8 mouse cellular contexts compared by ENCODE assay signal in genomic region chr10:99264301-99265010, GRCm38 (mm10). TPM values are rescaled to one million over a fixed set of nuclear protein-coding genes. Genes with fewer than 3 reads are reported as not detected.
DNase-seq lines count a peak whose midpoint lies in the region; ATAC-seq and TF ChIP-seq lines count a peak whose summit lies in the region.

No protein-coding gene starts in this region.

- H3K9me3 ChIP-seq in heart, embryonic 14.5 days (ENCODE audit: control insufficient read depth, low read length) = no peaks in the 10 kb centered on the region
- no peaks in the 10 kb centered on the region for H3K9me3 ChIP-seq in midbrain, embryonic 13.5 days

- no peaks in the 10 kb centered on the region for H3K27me3 ChIP-seq in testis, adult 2 months (ENCODE audit: control insufficient read depth, insufficient read depth, low read length)
- no peaks in the 10 kb centered on the region for H3K27me3 ChIP-seq in heart, embryonic 14.5 days (ENCODE audit: control insufficient read depth, insufficient read depth, low read length)
- H3K27me3 ChIP-seq in midbrain, embryonic 13.5 days = peaks cover 37% of the 10 kb centered on the region

- H3K4me3 ChIP-seq in testis, adult 2 months (ENCODE audit: control insufficient read depth, low read depth, low read length) = peak overlapping the region; percentile 88
- H3K4me3 ChIP-seq in heart, embryonic 14.5 days (ENCODE audit: control insufficient read depth in 1 of 2, insufficient read depth in 1 of 2, low read depth in 1 of 2, low read length in 2 of 2) = peak overlapping the region; percentile 59 to 90
- peak overlapping the region; percentile 56 for H3K4me3 ChIP-seq in midbrain, embryonic 13.5 days (replicated peaks)

- peak overlapping the region; percentile 90 for H3K9ac ChIP-seq in heart, embryonic 14.5 days (ENCODE audit: low read length)
- peak overlapping the region; percentile 77 for H3K9ac ChIP-seq in midbrain, embryonic 13.5 days (replicated peaks)

- TF ChIP-seq POLR2A in testis, adult 2 months (IDR thresholded peaks at IDR 0.05; ENCODE audit: control insufficient read depth, low read depth, low read length) = no peak

- H3K4me2 ChIP-seq in heart, embryonic 14.5 days (ENCODE audit: low read length) = peak overlapping the region; percentile 75
- peak overlapping the region; percentile 88 for H3K4me2 ChIP-seq in midbrain, embryonic 13.5 days (replicated peaks)

- DNase-seq in adrenal gland, adult (ENCODE audit: inconsistent age in 2 of 2, low spot score in 1 of 2) = peak; percentile 53 to 87
- DNase-seq in adrenal gland, postnatal 4 days (ENCODE audit: low spot score in 2 of 2) = no peak
- no peak for DNase-seq in testis, postnatal 14 days (ENCODE audit: low spot score)
- DNase-seq in kidney, postnatal 14 days = peak; percentile 43
- peak; percentile 60 for DNase-seq in thymus, postnatal 4 days

- no peak for TF ChIP-seq CTCF in testis, adult 2 months (IDR thresholded peaks at IDR 0.05; ENCODE audit: control insufficient read depth, insufficient read depth, insufficient replicate concordance, low read depth, low read length)

- peak overlapping the region; percentile 69 for H3K27ac ChIP-seq in testis, adult 2 months (ENCODE audit: control insufficient read depth, insufficient read depth, low read depth, low read length)
- H3K27ac ChIP-seq in heart, embryonic 14.5 days (replicated peaks in 1 of 2; ENCODE audit: control insufficient read depth in 1 of 2, insufficient read depth in 1 of 2, low read depth in 2 of 2, low read length in 2 of 2) = peak overlapping the region; percentile 94 to 96
- H3K27ac ChIP-seq in midbrain, embryonic 13.5 days = peak overlapping the region; percentile 90

- WGBS in heart, embryonic 14.5 days = under 1% methylated on average over 26 of the region's 26 CpGs
- under 1% methylated on average over 26 of the region's 26 CpGs for WGBS in midbrain, embryonic 13.5 days

- H3K36me3 ChIP-seq in testis, adult 2 months (ENCODE audit: control insufficient read depth, insufficient read depth, low read length) = no peaks in the 10 kb centered on the region
- peaks cover 23% of the 10 kb centered on the region for H3K36me3 ChIP-seq in heart, embryonic 14.5 days (ENCODE audit: control insufficient read depth, insufficient read depth, low read length)
- H3K36me3 ChIP-seq in midbrain, embryonic 13.5 days = no peaks in the 10 kb centered on the region

- no peak for ATAC-seq in heart, embryonic 14.5 days (ENCODE audit: insufficient number of reproducible peaks, insufficient read depth, low FRiP score, low read depth)
- ATAC-seq in midbrain, embryonic 13.5 days = no peak

- H3K4me1 ChIP-seq in testis, adult 2 months (ENCODE audit: control insufficient read depth, insufficient read depth, low read length) = peaks cover 18% of the 10 kb centered on the region
- H3K4me1 ChIP-seq in heart, embryonic 14.5 days (ENCODE audit: control insufficient read depth in 2 of 2, insufficient read depth in 2 of 2, low read length in 2 of 2) = peaks cover 13 to 30% of the 10 kb centered on the region in 2 experiments
- H3K4me1 ChIP-seq in midbrain, embryonic 13.5 days (replicated peaks) = peaks cover 61% of the 10 kb centered on the region

RNA-seq across cellular contexts. Expression of gene Dusp6, which starts 1.4 kb away (rescaled TPM):
- total RNA-seq in adrenal gland, postnatal 4 days (2021) = 100 to 1,000 TPM; 117 to 123 TPM
- 5.1 and 5.8 TPM in 2 replicates for polyA plus RNA-seq in testis, adult 2 months (2012; rRNA removed)
- polyA plus RNA-seq in heart, embryonic 14.5 days (2014; fragmentation: Nextera tagmentation; extraction: Ambion mirVana) = 42.4 and 43.4 TPM in 2 replicates
- polyA plus RNA-seq in midbrain, embryonic 13.5 days (2015; fragmentation: Nextera tagmentation; extraction: Ambion mirVana) = 21.8 and 26.5 TPM in 2 replicates

Comparison
In these comparisons a context has a peak if more than half of its experiments do, and no peak if none do; other contexts are left out.
1. DNase-seq: peak in adrenal gland, adult (2 of 2), kidney, postnatal 14 days (single experiment) and thymus, postnatal 4 days (single experiment); none in adrenal gland, postnatal 4 days (0 of 2) and testis, postnatal 14 days (single experiment).
2. Peak in every context shown above with its lines, with median percentiles within 50 percentile points of each other: H3K27ac ChIP-seq and H3K4me3 ChIP-seq.